Mouse (Mus musculus): ENCODE data around the gene Zcchc4.
"Not testable (repeated sequence)": the region's sequence is repeated elsewhere in the genome, so short reads cannot be mapped to it uniquely, and the experiment has no call there.

The Zcchc4 gene

GRCm38 (mm10) chr5:52775237-52775636 lies at the start of gene Zcchc4:
TSS of gene Zcchc4 (plus strand) at chr5:52775409.
- in situ Hi-C loops (cut with MboI): no loop called here

GRCm38 (mm10) chr5:52727747-52728146 lies 47.5 kb upstream of the Zcchc4 start:
- in situ Hi-C loops (cut with MboI): no loop called here

- in situ Hi-C loops (cut with MboI): no loop called here
Measured at GRCm38 (mm10) chr5:52732811-52733210, 42.4 kb upstream of the Zcchc4 start.

- in situ Hi-C loops (cut with MboI): no loop called here
Measured at GRCm38 (mm10) chr5:52736046-52736445, 39.2 kb upstream of the Zcchc4 start.

- in situ Hi-C loops (cut with MboI): no loop called here
Measured at GRCm38 (mm10) chr5:52741391-52742111, 33.7 kb upstream of the Zcchc4 start, which contains the start of gene Pi4k2b. TSS of gene Pi4k2b (plus strand) at chr5:52741574.

GRCm38 (mm10) chr5:52742112-52742813 lies 32.9 kb upstream of the Zcchc4 start:
- in situ Hi-C loops (cut with MboI): no loop called here

- in situ Hi-C loops (cut with MboI): no loop called here
Measured at GRCm38 (mm10) chr5:52743231-52743630, 32.0 kb upstream of the Zcchc4 start.

GRCm38 (mm10) chr5:52746920-52747319 lies 28.3 kb upstream of the Zcchc4 start:
- in situ Hi-C loops (cut with MboI): no loop called here

- in situ Hi-C loops (cut with MboI): no loop called here
Measured at GRCm38 (mm10) chr5:52748732-52749131, 26.5 kb upstream of the Zcchc4 start.

- in situ Hi-C loops (cut with MboI): no loop called here
Measured at GRCm38 (mm10) chr5:52753146-52753545, 22.1 kb upstream of the Zcchc4 start.

GRCm38 (mm10) chr5:52754196-52754595 lies 21.0 kb upstream of the Zcchc4 start:
- in situ Hi-C loops (cut with MboI): no loop called here

GRCm38 (mm10) chr5:52755337-52755736 lies 19.9 kb upstream of the Zcchc4 start:
- in situ Hi-C loops (cut with MboI): no loop called here

- in situ Hi-C loops (cut with MboI): no loop called here
Measured at GRCm38 (mm10) chr5:52755989-52756388, 19.2 kb upstream of the Zcchc4 start.

GRCm38 (mm10) chr5:52762586-52762985 lies 12.6 kb upstream of the Zcchc4 start:
- in situ Hi-C loops (cut with MboI): no loop called here

- in situ Hi-C loops (cut with MboI): no loop called here
Measured at GRCm38 (mm10) chr5:52774267-52774666, 942 bp upstream of the Zcchc4 start.

- in situ Hi-C loops (cut with MboI): not testable (repeated sequence)
Measured at GRCm38 (mm10) chr5:52776466-52777354, 1.5 kb downstream of the Zcchc4 start.

- in situ Hi-C loops (cut with MboI): no loop called here
Measured at GRCm38 (mm10) chr5:52782523-52783250, 7.5 kb downstream of the Zcchc4 start.

- in situ Hi-C loops (cut with MboI): no loop called here
Measured at GRCm38 (mm10) chr5:52783251-52783620, 8.0 kb downstream of the Zcchc4 start.

- in situ Hi-C loops (cut with MboI): no loop called here
Measured at GRCm38 (mm10) chr5:52783957-52784356, 8.7 kb downstream of the Zcchc4 start.

- in situ Hi-C loops (cut with MboI): no loop called here
Measured at GRCm38 (mm10) chr5:52786556-52787322, 11.5 kb downstream of the Zcchc4 start.

GRCm38 (mm10) chr5:52793230-52793629 lies 18.0 kb downstream of the Zcchc4 start:
- in situ Hi-C loops (cut with MboI): no loop called here
